Mouse (Mus musculus) spleen, adult 2 months (tissue): ENCODE measurements around the gene Abca7.

Source experiments
- CTCF ChIP-seq: fragments of 200-500 bp; IDR thresholded peaks from 2 replicates; pipeline ENCODE4 v1.5.1; 2011; ENCODE audit warnings: mild to moderate bottlenecking, inconsistent platforms; ENCODE audit not compliant: insufficient read depth, insufficient read length, insufficient replicate concordance; ENCODE audit errors: extremely low read depth
- POLR2A ChIP-seq: fragments of 200-500 bp; IDR thresholded peaks from 2 replicates; pipeline ENCODE4 v1.6.1; 2011; ENCODE audit warnings: low read depth, low read length, inconsistent platforms

- TF ChIP-seq CTCF (no peak), POLR2A (no peak)
Observed at GRCm38 (mm10) chr10:80035686-80036085, 39.4 kb downstream of the Abca7 start.
